Mouse (Mus musculus): ENCODE measurements around the gene Cutal.
"Not testable (repeated sequence)": the region's sequence is repeated elsewhere in the genome, so short reads cannot be mapped to it uniquely, and the experiment has no call there.

DNA sequence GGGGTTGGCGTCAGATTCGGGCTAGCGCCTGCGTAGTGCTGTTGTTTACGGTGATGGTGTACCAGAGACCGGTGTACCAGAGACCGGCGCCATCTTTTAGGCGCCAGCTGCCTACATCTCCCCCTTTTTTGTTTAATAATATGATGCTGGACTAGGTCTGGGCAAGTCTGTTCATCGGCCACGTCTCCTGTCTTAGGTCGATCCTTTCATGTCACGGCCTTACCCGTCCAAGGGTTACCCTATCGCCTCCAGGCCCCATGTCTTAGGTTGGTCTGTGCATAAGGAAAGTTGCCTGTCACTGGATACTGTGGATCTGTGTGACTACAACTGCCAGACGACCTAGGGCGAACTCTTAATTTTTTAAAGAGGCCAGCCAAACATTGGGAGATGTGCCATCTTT lies 44.1 kb upstream of the Cutal start:
- not testable (repeated sequence) for TF ChIP-seq CTCF (IDR thresholded peaks at IDR 0.05; ENCODE audit: borderline replicate concordance, control insufficient read depth, extremely low read depth, insufficient read depth, low read length, poor library complexity); POLR2A (IDR thresholded peaks at IDR 0.05; ENCODE audit: control insufficient read depth, extremely low read depth, insufficient read depth, low read length, poor library complexity)

Measured in thymus, adult 2 months (tissue).